ENCODE assay signal across 19 mouse cellular contexts in the genomic region with DNA sequence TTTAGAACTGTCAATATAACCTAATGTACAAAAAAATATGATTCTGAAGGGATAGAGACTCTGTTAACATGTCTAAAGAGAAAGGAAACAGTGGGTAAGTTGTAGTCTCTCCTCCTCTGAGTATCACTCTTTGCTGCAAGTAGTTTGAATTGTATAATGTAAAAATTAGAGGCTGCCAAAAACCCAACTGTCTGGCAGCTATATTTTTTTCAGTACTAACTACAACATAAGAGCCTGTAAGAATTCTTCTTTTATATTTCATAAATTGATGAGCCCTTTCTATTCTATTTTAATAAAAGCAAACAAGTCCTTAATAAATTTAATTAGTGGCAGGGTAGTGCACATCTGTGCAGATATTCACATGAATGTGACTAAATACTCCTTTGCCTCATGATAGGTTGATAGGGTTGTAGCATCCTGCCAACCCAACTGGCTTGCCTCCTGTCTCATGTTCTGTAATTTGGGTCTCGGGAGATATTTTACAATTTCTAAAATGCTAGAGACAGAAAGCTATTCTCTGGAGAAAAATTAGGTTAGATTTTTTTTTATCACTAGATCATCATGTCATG.
DNase-seq lines count a peak whose midpoint lies in the region; ATAC-seq and TF ChIP-seq lines count a peak whose summit lies in the region.
"Had no signal": no experiment of that assay in that cellular context is flagged by ENCODE, and none has a peak within 500 bp of the region (broad histone marks: within the 10 kb centered on the region; RNA-seq: fewer than 3 reads in every experiment).

No protein-coding gene starts in this region.

- no peaks in the 10 kb centered on the region for H3K9me3 ChIP-seq in forebrain, embryonic 15.5 days
- H3K9me3 ChIP-seq in forebrain, embryonic 11.5 days (ENCODE audit: control insufficient read depth, low read length) = no peaks in the 10 kb centered on the region
- no peaks in the 10 kb centered on the region for H3K9me3 ChIP-seq in hindbrain, postnatal 0 days (ENCODE audit: low read length)
- no peaks in the 10 kb centered on the region for H3K9me3 ChIP-seq in liver, embryonic 11.5 days (ENCODE audit: control insufficient read depth, low read length)
- H3K9me3 ChIP-seq: embryonic facial prominence, embryonic 12.5 days; liver, embryonic 12.5 days; midbrain, embryonic 10.5 days had no signal

- peak; percentile 73 for ATAC-seq in forebrain, embryonic 15.5 days (replicated peaks)
- ATAC-seq in forebrain, embryonic 11.5 days (replicated peaks; ENCODE audit: low FRiP score) = no peak
- ATAC-seq in hindbrain, postnatal 0 days = 0 out of 2 replicates have a peak, but pooled peaks have one; percentile 7
- ATAC-seq in liver, embryonic 11.5 days (replicated peaks; ENCODE audit: low FRiP score) = no peak
- ATAC-seq: intestine, postnatal 0 days; liver, embryonic 12.5 days had no signal

- DNase-seq in forebrain, embryonic 11.5 days (ENCODE audit: low spot score) = no peak
- DNase-seq in brain, embryonic 14.5 days (ENCODE audit: low read depth) = peak; percentile 73
- DNase-seq in hindbrain, postnatal 0 days (ENCODE audit: low spot score) = no peak
- DNase-seq in layer of hippocampus, postnatal 36 days = peak; percentile 31 to 42
- no peak for DNase-seq in Muller cell, postnatal 12 days (ENCODE audit: inconsistent ontology term)
- no peak for DNase-seq in adrenal gland, postnatal 25 days
- DNase-seq in liver, embryonic 11.5 days (ENCODE audit: low spot score) = no peak
- DNase-seq: lung, embryonic 14.5 days; right cerebral cortex, postnatal 25 days; thymus, adult 2 months had no signal

- no peak for TF ChIP-seq CTCF in brain, embryonic 14.5 days (IDR thresholded peaks at IDR 0.05; ENCODE audit: borderline replicate concordance, extremely low read depth, insufficient read depth, insufficient read length)
- no peak for TF ChIP-seq CTCF in hindbrain, postnatal 0 days (IDR thresholded peaks at IDR 0.05; ENCODE audit: low read depth)

- no peak overlapping the region for H3K9ac ChIP-seq in forebrain, embryonic 15.5 days (replicated peaks)
- no peak overlapping the region for H3K9ac ChIP-seq in forebrain, embryonic 11.5 days (ENCODE audit: low read length)
- H3K9ac ChIP-seq in hindbrain, postnatal 0 days (replicated peaks; ENCODE audit: low read length) = no peak overlapping the region
- H3K9ac ChIP-seq in liver, embryonic 11.5 days (ENCODE audit: low read depth, low read length) = no peak overlapping the region
- H3K9ac ChIP-seq: embryonic facial prominence, embryonic 12.5 days; liver, embryonic 12.5 days; lung, embryonic 14.5 days had no signal

- H3K27me3 ChIP-seq in forebrain, embryonic 15.5 days = no peaks in the 10 kb centered on the region
- H3K27me3 ChIP-seq in forebrain, embryonic 11.5 days (ENCODE audit: control insufficient read depth, insufficient read depth, low read length) = no peaks in the 10 kb centered on the region
- no peaks in the 10 kb centered on the region for H3K27me3 ChIP-seq in hindbrain, postnatal 0 days (ENCODE audit: insufficient read depth, low read length)
- no peaks in the 10 kb centered on the region for H3K27me3 ChIP-seq in liver, embryonic 11.5 days (replicated peaks; ENCODE audit: control insufficient read depth, insufficient read depth, low read length)
- H3K27me3 ChIP-seq: CH12.LX; embryonic facial prominence, embryonic 12.5 days; liver, embryonic 12.5 days had no signal

- H3K36me3 ChIP-seq in forebrain, embryonic 15.5 days = no peaks in the 10 kb centered on the region
- no peaks in the 10 kb centered on the region for H3K36me3 ChIP-seq in forebrain, embryonic 11.5 days (ENCODE audit: control insufficient read depth, insufficient read depth, low read length)
- H3K36me3 ChIP-seq in hindbrain, postnatal 0 days (ENCODE audit: insufficient read depth, low read length) = no peaks in the 10 kb centered on the region
- H3K36me3 ChIP-seq in liver, embryonic 11.5 days (ENCODE audit: control insufficient read depth, insufficient read depth, low read length) = no peaks in the 10 kb centered on the region
- H3K36me3 ChIP-seq: embryonic facial prominence, embryonic 12.5 days; liver, embryonic 12.5 days; midbrain, embryonic 10.5 days had no signal

- peak overlapping the region; percentile 74 for H3K27ac ChIP-seq in forebrain, embryonic 15.5 days (replicated peaks)
- H3K27ac ChIP-seq in forebrain, embryonic 11.5 days (ENCODE audit: low read depth, low read length) = no peak overlapping the region
- no peak overlapping the region for H3K27ac ChIP-seq in hindbrain, postnatal 0 days
- H3K27ac ChIP-seq in liver, embryonic 11.5 days (ENCODE audit: low read depth, low read length) = no peak overlapping the region
- H3K27ac ChIP-seq: embryonic facial prominence, embryonic 12.5 days; kidney, postnatal 0 days; liver, embryonic 12.5 days; macrophage; midbrain, embryonic 10.5 days had no signal

- peaks cover 12% of the 10 kb centered on the region for H3K4me1 ChIP-seq in forebrain, embryonic 15.5 days
- 0 out of 2 replicates have a peak, but pooled peaks cover 2% of the 10 kb centered on the region for H3K4me1 ChIP-seq in forebrain, embryonic 11.5 days (replicated peaks; ENCODE audit: control insufficient read depth, insufficient read depth, low read length)
- H3K4me1 ChIP-seq in hindbrain, postnatal 0 days (ENCODE audit: insufficient read depth, low read length) = no peaks in the 10 kb centered on the region
- no peaks in the 10 kb centered on the region for H3K4me1 ChIP-seq in liver, embryonic 11.5 days (replicated peaks; ENCODE audit: control insufficient read depth, insufficient read depth, low read length)
- H3K4me1 ChIP-seq: embryonic facial prominence, embryonic 12.5 days; liver, embryonic 12.5 days had no signal

- WGBS in forebrain, embryonic 15.5 days = 46% methylated on average over 1 of the region's 1 CpGs
- WGBS in forebrain, embryonic 11.5 days = 82% methylated on average over 1 of the region's 1 CpGs
- WGBS in hindbrain, postnatal 0 days = 76% methylated on average over 1 of the region's 1 CpGs
- 83% methylated on average over 1 of the region's 1 CpGs for WGBS in liver, embryonic 11.5 days

- H3K4me3 ChIP-seq in forebrain, embryonic 15.5 days = no peak overlapping the region
- H3K4me3 ChIP-seq in forebrain, embryonic 11.5 days (ENCODE audit: low read depth, low read length) = no peak overlapping the region
- H3K4me3 ChIP-seq in hindbrain, postnatal 0 days (ENCODE audit: low read length) = no peak overlapping the region
- no peak overlapping the region for H3K4me3 ChIP-seq in liver, embryonic 11.5 days (ENCODE audit: low read depth, low read length)
- H3K4me3 ChIP-seq: embryonic facial prominence, embryonic 12.5 days; erythroblast, embryonic 14.5 days; liver, embryonic 12.5 days; midbrain, embryonic 10.5 days had no signal

- no peak overlapping the region for H3K4me2 ChIP-seq in forebrain, embryonic 15.5 days (replicated peaks)
- H3K4me2 ChIP-seq in forebrain, embryonic 11.5 days (ENCODE audit: low read depth, low read length, severe bottlenecking) = no peak overlapping the region
- no peak overlapping the region for H3K4me2 ChIP-seq in hindbrain, postnatal 0 days (ENCODE audit: low read depth, low read length)
- no peak overlapping the region for H3K4me2 ChIP-seq in liver, embryonic 11.5 days
- H3K4me2 ChIP-seq: embryonic facial prominence, embryonic 12.5 days; liver, embryonic 12.5 days; lung, embryonic 14.5 days had no signal

- no peak for TF ChIP-seq POLR2A in brain, embryonic 14.5 days (IDR thresholded peaks at IDR 0.05; ENCODE audit: borderline replicate concordance, extremely low read depth, insufficient read depth, insufficient read length, poor library complexity, severe bottlenecking)

Comparison
In these comparisons a context has a peak if more than half of its experiments do, and no peak if none do; other contexts are left out.
1. ATAC-seq: peak in forebrain, embryonic 15.5 days (single experiment) and hindbrain, postnatal 0 days (single experiment); none in forebrain, embryonic 11.5 days (single experiment) and liver, embryonic 11.5 days (single experiment).
2. DNase-seq: peak in brain, embryonic 14.5 days (single experiment) and layer of hippocampus, postnatal 36 days (2 of 2); none in forebrain, embryonic 11.5 days (single experiment), hindbrain, postnatal 0 days (single experiment), Muller cell, postnatal 12 days (single experiment), adrenal gland, postnatal 25 days (single experiment) and liver, embryonic 11.5 days (single experiment).